Mouse (Mus musculus): ENCODE measurements at regions not wholly inside any gene's neighbourhood (a gene's known extent, or its start where the extent isn't known, plus 50 kb on each side); places are given as distances from the start of the nearest gene placed in this dataset.

DNA sequence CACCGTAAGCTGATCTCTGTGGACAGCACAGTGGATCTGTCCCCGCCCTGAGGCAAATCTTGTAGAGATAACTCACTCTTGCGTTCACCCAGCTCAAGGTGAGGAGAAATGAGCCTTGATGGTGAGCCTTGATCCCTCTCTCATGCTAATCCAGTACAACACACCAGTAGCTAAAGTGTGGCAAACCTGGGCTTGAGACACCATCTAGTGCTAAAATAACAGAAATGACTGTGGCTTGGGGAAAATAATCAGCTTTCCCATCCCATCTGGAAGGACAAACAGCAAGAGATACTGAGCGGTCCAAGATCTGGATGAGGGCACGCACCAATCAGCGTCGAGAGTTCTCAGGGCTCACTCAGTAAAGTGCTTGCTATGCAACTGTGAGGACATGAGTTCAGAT is 50.9 kb upstream of the Cbln4 start:
- H3K4me2 ChIP-seq (ENCODE audit: low read depth), result no peak overlapping the region
- H3K36me3 ChIP-seq (ENCODE audit: control insufficient read depth, insufficient read depth), result no peaks in the 10 kb centered on the region
- H3K79me2 ChIP-seq (ENCODE audit: control insufficient read depth, insufficient read depth), result no peaks in the 10 kb centered on the region
- no peak overlapping the region for H3K4me3 ChIP-seq
- H3K27me3 ChIP-seq (ENCODE audit: control insufficient read depth, insufficient read depth, insufficient read length), result no peaks in the 10 kb centered on the region
- TF ChIP-seq REST (IDR thresholded peaks at IDR 0.05; ENCODE audit: insufficient read depth, insufficient read length) (no peak), USF1 (IDR thresholded peaks at IDR 0.05; ENCODE audit: low read depth) (no peak), MYOD1 (IDR thresholded peaks at IDR 0.05; ENCODE audit: control insufficient read depth in 1 of 3, insufficient read length in 2 of 3, low read depth in 2 of 3) (no peak)
- H3ac ChIP-seq (ENCODE audit: control insufficient read depth, insufficient read length), result no peak overlapping the region

DNA sequence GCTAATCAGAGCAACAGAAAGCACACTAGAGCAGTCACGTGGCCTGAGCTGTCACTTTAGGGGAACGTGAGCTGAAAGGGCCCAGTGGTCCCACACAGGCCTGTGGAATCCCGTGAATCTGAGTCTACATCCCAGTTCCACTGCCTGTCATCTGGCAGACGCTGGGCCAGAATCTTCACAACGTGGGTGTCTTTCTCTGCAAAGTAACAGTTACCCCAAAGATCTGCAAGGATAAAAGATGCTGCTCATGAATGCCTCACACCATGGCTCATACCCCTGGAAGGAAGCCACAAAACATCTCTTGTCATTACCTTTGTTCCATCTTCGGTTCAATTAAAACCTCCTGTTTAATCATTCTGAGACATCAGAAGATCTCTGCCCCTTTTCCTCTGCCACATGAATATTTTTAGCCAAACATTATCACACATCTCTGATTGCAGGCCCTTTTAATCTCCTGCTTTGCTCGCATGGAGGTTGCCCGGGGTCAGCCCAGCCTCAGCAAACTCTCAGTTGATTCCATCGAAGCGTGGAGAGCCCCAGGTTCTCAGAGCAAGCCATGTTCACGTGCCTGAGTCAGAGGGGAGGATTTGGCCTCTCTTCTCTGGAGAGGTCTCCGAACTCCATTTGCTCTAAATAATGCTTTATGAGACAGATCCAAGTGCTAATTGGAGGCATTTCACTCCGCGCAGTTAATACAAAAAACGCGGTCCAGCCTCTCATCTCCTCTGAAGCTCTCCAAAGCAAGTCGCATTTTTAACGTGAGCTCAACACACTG is 60.8 kb upstream of the Cbln4 start:
- no peak overlapping the region for H3K4me3 ChIP-seq
- H3K36me3 ChIP-seq (ENCODE audit: control insufficient read depth, insufficient read depth), result no peaks in the 10 kb centered on the region
- no peaks in the 10 kb centered on the region for H3K79me2 ChIP-seq (ENCODE audit: control insufficient read depth, insufficient read depth)
- no peak overlapping the region for H3K4me2 ChIP-seq (ENCODE audit: low read depth)
- no peak for TF ChIP-seq E2F4 (IDR thresholded peaks at IDR 0.05; ENCODE audit: insufficient read depth)
- TF ChIP-seq MAX (IDR thresholded peaks at IDR 0.05; ENCODE audit: low read depth), result no peak
- no peak for TF ChIP-seq MYOD1 (IDR thresholded peaks at IDR 0.05; ENCODE audit: control insufficient read depth in 1 of 3, insufficient read length in 2 of 3, low read depth in 2 of 3)
- TF ChIP-seq MYOG (IDR thresholded peaks at IDR 0.05; ENCODE audit: control insufficient read depth in 1 of 3, insufficient read depth in 1 of 3, insufficient read length in 2 of 3, low read depth in 2 of 3), result no peak
- TF ChIP-seq REST (IDR thresholded peaks at IDR 0.05; ENCODE audit: insufficient read depth, insufficient read length), result no peak
- TF ChIP-seq SRF (IDR thresholded peaks at IDR 0.05; ENCODE audit: control insufficient read depth, insufficient read length, low read depth), result no peak
- TF ChIP-seq TCF12 (IDR thresholded peaks at IDR 0.05; ENCODE audit: insufficient read depth, poor library complexity, severe bottlenecking), result no peak
- no peak for TF ChIP-seq POLR2A (IDR thresholded peaks at IDR 0.05; ENCODE audit: insufficient read length, low read depth)
- no peak for TF ChIP-seq TCF3 (IDR thresholded peaks at IDR 0.05; ENCODE audit: insufficient read length, low read depth)
- no peak for TF ChIP-seq USF1 (IDR thresholded peaks at IDR 0.05; ENCODE audit: low read depth)
- TF ChIP-seq POLR2AphosphoS2 (IDR thresholded peaks at IDR 0.05; ENCODE audit: insufficient read length, low read depth), result no peak
- H3ac ChIP-seq (ENCODE audit: control insufficient read depth, insufficient read length), result no peak overlapping the region
- no peaks in the 10 kb centered on the region for H3K27me3 ChIP-seq (ENCODE audit: control insufficient read depth, insufficient read depth, insufficient read length)

DNA sequence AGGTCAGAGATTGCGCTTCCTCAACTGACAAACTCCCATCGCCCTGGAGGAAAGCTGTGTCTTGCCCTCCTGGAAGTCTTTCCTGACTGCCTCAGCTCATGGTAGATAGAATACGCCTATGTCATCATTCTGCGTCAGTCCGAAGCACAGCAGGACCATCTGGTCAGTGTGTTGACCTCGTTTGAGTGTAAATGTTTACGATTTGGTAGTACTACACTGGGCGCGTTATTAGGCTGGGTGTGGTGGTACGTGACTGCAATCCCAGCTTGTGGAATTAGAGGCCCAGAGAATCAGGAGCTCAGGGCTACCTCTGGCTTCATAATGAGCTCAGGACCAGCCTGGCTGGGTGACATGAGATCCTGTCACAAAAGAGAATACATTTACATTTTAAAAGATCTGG is 62.0 kb upstream of the Cbln4 start:
- TF ChIP-seq SRF (IDR thresholded peaks at IDR 0.05; ENCODE audit: control insufficient read depth, insufficient read length, low read depth), result no peak
- no peak for TF ChIP-seq MYOG (IDR thresholded peaks at IDR 0.05; ENCODE audit: control insufficient read depth in 1 of 3, insufficient read depth in 1 of 3, insufficient read length in 2 of 3, low read depth in 2 of 3)
- TF ChIP-seq TCF3 (IDR thresholded peaks at IDR 0.05; ENCODE audit: insufficient read length, low read depth), result no peak
- TF ChIP-seq POLR2AphosphoS2 (IDR thresholded peaks at IDR 0.05; ENCODE audit: insufficient read length, low read depth), result no peak
- no peaks in the 10 kb centered on the region for H3K27me3 ChIP-seq (ENCODE audit: control insufficient read depth, insufficient read depth, insufficient read length)
- H3K36me3 ChIP-seq (ENCODE audit: control insufficient read depth, insufficient read depth), result no peaks in the 10 kb centered on the region
- H3K4me2 ChIP-seq (ENCODE audit: low read depth), result no peak overlapping the region
- no peak overlapping the region for H3K4me3 ChIP-seq
- no peak overlapping the region for H3ac ChIP-seq (ENCODE audit: control insufficient read depth, insufficient read length)
- no peaks in the 10 kb centered on the region for H3K79me2 ChIP-seq (ENCODE audit: control insufficient read depth, insufficient read depth)

DNA sequence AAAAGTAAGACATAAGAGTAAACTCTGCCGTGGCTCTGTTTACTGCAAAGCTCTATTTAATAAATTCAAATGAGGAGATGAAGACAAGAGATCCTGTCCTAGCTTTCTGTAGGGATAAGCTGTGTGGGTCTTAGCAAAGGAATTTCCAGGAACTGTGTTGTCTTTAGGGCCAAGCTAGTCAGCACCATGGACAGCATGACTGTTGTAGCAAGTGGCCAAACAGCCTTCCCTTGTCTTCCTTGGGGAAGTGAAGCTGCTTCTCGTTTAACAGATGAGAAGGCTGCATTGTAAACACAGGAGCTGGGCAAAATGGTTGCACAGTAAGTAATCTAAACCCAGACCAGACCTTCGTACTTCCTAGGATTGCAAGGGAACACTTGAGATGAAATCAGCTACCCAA is 67.4 kb upstream of the Cbln4 start:
- no peak overlapping the region for H3ac ChIP-seq (ENCODE audit: control insufficient read depth, insufficient read length)
- TF ChIP-seq CEBPB (IDR thresholded peaks at IDR 0.05; ENCODE audit: insufficient read depth, poor library complexity, severe bottlenecking) (no peak), REST (IDR thresholded peaks at IDR 0.05; ENCODE audit: insufficient read depth, insufficient read length) (peak; percentile 84)
- no peaks in the 10 kb centered on the region for H3K27me3 ChIP-seq (ENCODE audit: control insufficient read depth, insufficient read depth, insufficient read length)
- no peak overlapping the region for H3K4me3 ChIP-seq
- H3K4me2 ChIP-seq (ENCODE audit: low read depth), result no peak overlapping the region
- H3K36me3 ChIP-seq (ENCODE audit: control insufficient read depth, insufficient read depth), result no peaks in the 10 kb centered on the region
- no peaks in the 10 kb centered on the region for H3K79me2 ChIP-seq (ENCODE audit: control insufficient read depth, insufficient read depth)

DNA sequence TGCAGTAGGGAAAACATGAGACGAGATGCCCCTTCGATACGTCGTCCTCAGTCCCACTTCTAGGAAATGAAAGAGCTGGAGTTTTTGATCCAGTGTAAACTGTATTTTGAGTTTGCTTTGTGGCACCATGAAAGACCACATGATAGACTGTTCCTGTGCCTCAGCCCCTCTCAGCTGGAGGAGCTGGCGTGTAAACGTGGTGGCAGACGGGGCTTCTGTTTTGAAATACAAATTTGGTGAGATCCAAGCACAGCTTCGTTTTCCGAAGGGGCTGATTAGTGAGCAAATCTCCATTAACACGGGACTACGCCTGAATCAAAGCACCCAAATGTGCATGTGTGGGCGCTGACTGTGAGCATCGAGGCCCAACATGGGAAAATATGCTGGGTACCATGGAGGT is 70.4 kb upstream of the Cbln4 start:
- no peaks in the 10 kb centered on the region for H3K79me2 ChIP-seq (ENCODE audit: control insufficient read depth, insufficient read depth)
- TF ChIP-seq CEBPB (IDR thresholded peaks at IDR 0.05; ENCODE audit: insufficient read depth, poor library complexity, severe bottlenecking) (no peak), MYOG (IDR thresholded peaks at IDR 0.05; ENCODE audit: control insufficient read depth in 1 of 3, insufficient read depth in 1 of 3, insufficient read length in 2 of 3, low read depth in 2 of 3) (no peak), SRF (IDR thresholded peaks at IDR 0.05; ENCODE audit: control insufficient read depth, insufficient read length, low read depth) (no peak), TCF3 (IDR thresholded peaks at IDR 0.05; ENCODE audit: insufficient read length, low read depth) (no peak), USF1 (IDR thresholded peaks at IDR 0.05; ENCODE audit: low read depth) (no peak), TCF12 (IDR thresholded peaks at IDR 0.05; ENCODE audit: insufficient read depth, poor library complexity, severe bottlenecking) (no peak), MYOD1 (IDR thresholded peaks at IDR 0.05; ENCODE audit: control insufficient read depth in 1 of 3, insufficient read length in 2 of 3, low read depth in 2 of 3) (no peak), MAX (IDR thresholded peaks at IDR 0.05; ENCODE audit: low read depth) (no peak), POLR2A (IDR thresholded peaks at IDR 0.05; ENCODE audit: insufficient read length, low read depth) (no peak), REST (IDR thresholded peaks at IDR 0.05; ENCODE audit: insufficient read depth, insufficient read length) (no peak), E2F4 (IDR thresholded peaks at IDR 0.05; ENCODE audit: insufficient read depth) (no peak), POLR2AphosphoS2 (IDR thresholded peaks at IDR 0.05; ENCODE audit: insufficient read length, low read depth) (no peak)
- no peaks in the 10 kb centered on the region for H3K36me3 ChIP-seq (ENCODE audit: control insufficient read depth, insufficient read depth)
- no peaks in the 10 kb centered on the region for H3K27me3 ChIP-seq (ENCODE audit: control insufficient read depth, insufficient read depth, insufficient read length)
- no peak overlapping the region for H3K4me2 ChIP-seq (ENCODE audit: low read depth)
- no peak overlapping the region for H3ac ChIP-seq (ENCODE audit: control insufficient read depth, insufficient read length)
- H3K4me3 ChIP-seq, result no peak overlapping the region

All from myocyte (in vitro differentiated cells).